29 mouse cellular contexts compared by ENCODE assay signal in the genomic region with DNA sequence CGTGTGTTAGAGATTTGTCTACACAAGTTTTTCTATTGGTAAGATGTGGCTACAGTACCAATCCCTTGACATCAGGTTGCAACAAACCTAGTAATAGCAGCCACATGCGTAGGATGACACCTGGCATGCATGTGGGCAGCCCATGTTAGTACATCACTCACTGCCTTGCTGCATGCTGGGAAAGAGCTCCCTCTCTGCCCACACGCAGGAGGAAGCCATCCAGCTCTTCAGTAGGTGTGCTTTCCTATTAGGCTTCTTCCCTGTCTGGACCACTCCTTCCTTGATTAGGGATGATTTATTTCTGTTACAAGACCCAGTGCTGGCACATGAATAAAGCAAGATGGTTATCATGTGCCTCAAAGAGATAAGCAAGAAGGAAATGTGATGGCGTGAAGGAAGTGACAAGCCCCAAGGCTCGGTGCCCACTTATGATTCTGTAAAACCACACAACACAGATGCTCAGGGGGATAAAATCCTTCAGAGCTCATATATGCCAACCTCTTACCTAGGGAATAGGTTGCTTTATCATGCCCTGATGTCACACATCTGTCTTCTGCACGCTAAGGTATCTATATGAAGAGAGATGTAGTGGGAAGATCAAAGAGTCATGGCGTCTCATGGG.
DNase-seq lines count a peak whose midpoint lies in the region; ATAC-seq lines count a peak whose summit lies in the region.
"Had no signal": no experiment of that assay in that cellular context is flagged by ENCODE, and none has a peak within 500 bp of the region (broad histone marks: within the 10 kb centered on the region; RNA-seq: fewer than 3 reads in every experiment).

No protein-coding gene starts in this region.

- H3K9me3 ChIP-seq in forebrain, embryonic 12.5 days: no peaks in the 10 kb centered on the region
- H3K9me3 ChIP-seq in intestine, embryonic 15.5 days: no peaks in the 10 kb centered on the region
- H3K9me3 ChIP-seq: embryonic facial prominence, embryonic 10.5 days; embryonic facial prominence, embryonic 15.5 days; limb, embryonic 13.5 days; midbrain, embryonic 10.5 days; midbrain, embryonic 15.5 days; neural tube, embryonic 15.5 days had no signal

- no peak overlapping the region for H3K4me3 ChIP-seq in forebrain, embryonic 12.5 days (replicated peaks)
- H3K4me3 ChIP-seq in intestine, embryonic 15.5 days (replicated peaks): no peak overlapping the region
- H3K4me3 ChIP-seq: embryonic facial prominence, embryonic 10.5 days; embryonic facial prominence, embryonic 15.5 days; gastrocnemius, adult 2 months; limb, embryonic 13.5 days; midbrain, embryonic 10.5 days; midbrain, embryonic 15.5 days; neural tube, embryonic 15.5 days had no signal

- H3K4me2 ChIP-seq in forebrain, embryonic 12.5 days: no peak overlapping the region
- H3K4me2 ChIP-seq in intestine, embryonic 15.5 days (replicated peaks): no peak overlapping the region
- H3K4me2 ChIP-seq: embryonic facial prominence, embryonic 15.5 days; limb, embryonic 13.5 days; liver, embryonic 11.5 days; midbrain, embryonic 15.5 days; neural tube, embryonic 15.5 days had no signal

- H3K4me1 ChIP-seq in forebrain, embryonic 12.5 days: 0 out of 2 replicates have a peak, but pooled peaks cover 3% of the 10 kb centered on the region
- H3K4me1 ChIP-seq in intestine, embryonic 15.5 days (replicated peaks): no peaks in the 10 kb centered on the region
- H3K4me1 ChIP-seq: embryonic facial prominence, embryonic 10.5 days; embryonic facial prominence, embryonic 15.5 days; limb, embryonic 13.5 days; neural tube, embryonic 15.5 days had no signal

- DNase-seq in right cerebral cortex, postnatal 25 days: peak; percentile 12
- DNase-seq in right cerebral cortex, postnatal 10 days (ENCODE audit: low spot score in 2 of 2): no peak
- DNase-seq in brain, adult 2 months (ENCODE audit: low read depth, low spot score): peak; percentile 51
- no peak for DNase-seq in layer of hippocampus, postnatal 25 days (ENCODE audit: extremely low spot score in 1 of 2, low spot score in 1 of 2)
- DNase-seq: adrenal gland, postnatal 36 days; cerebellum, adult 2 months; cerebellum, postnatal 14 days; gastrocnemius, adult 2 months; gastrocnemius, postnatal 36 days; heart, postnatal 14 days; kidney, adult 8-10 months; layer of hippocampus, adult 9-11 months; right cerebral cortex, adult 18-20 months; thymus, adult 2 months; thymus, postnatal 36 days had no signal

- WGBS in forebrain, embryonic 12.5 days: 89% methylated on average over 7 of the region's 7 CpGs
- WGBS in intestine, embryonic 15.5 days: 82% methylated on average over 7 of the region's 7 CpGs

- H3K27ac ChIP-seq in forebrain, embryonic 12.5 days: no peak overlapping the region
- H3K27ac ChIP-seq in intestine, embryonic 15.5 days: no peak overlapping the region
- H3K27ac ChIP-seq: embryonic facial prominence, embryonic 10.5 days; embryonic facial prominence, embryonic 15.5 days; gastrocnemius, adult 2 months; hindbrain, postnatal 0 days; kidney, postnatal 0 days; limb, embryonic 13.5 days; midbrain, embryonic 10.5 days; midbrain, embryonic 15.5 days; neural tube, embryonic 15.5 days had no signal

- peak; percentile 90 to 93 for ATAC-seq in hematopoietic stem cell, adult 5-6 weeks (replicated peaks in 1 of 2; ENCODE audit: insufficient read depth in 1 of 2, low FRiP score in 2 of 2, low TSS enrichment in 1 of 2, low read depth in 1 of 2, poor library complexity in 2 of 2, severe bottlenecking in 2 of 2)
- no peak for ATAC-seq in forebrain, embryonic 12.5 days (ENCODE audit: low FRiP score)
- no peak for ATAC-seq in intestine, embryonic 15.5 days
- ATAC-seq: forebrain, embryonic 14.5 days; hindbrain, postnatal 0 days; intestine, embryonic 16.5 days; midbrain, embryonic 15.5 days had no signal

- no peaks in the 10 kb centered on the region for H3K27me3 ChIP-seq in forebrain, embryonic 12.5 days
- H3K27me3 ChIP-seq in intestine, embryonic 15.5 days (replicated peaks): no peaks in the 10 kb centered on the region
- H3K27me3 ChIP-seq: embryonic facial prominence, embryonic 15.5 days; limb, embryonic 13.5 days; midbrain, embryonic 15.5 days; neural tube, embryonic 15.5 days had no signal

- H3K9ac ChIP-seq in forebrain, embryonic 12.5 days: no peak overlapping the region
- no peak overlapping the region for H3K9ac ChIP-seq in intestine, embryonic 15.5 days
- H3K9ac ChIP-seq: embryonic facial prominence, embryonic 15.5 days; limb, embryonic 13.5 days; midbrain, embryonic 15.5 days; neural tube, embryonic 15.5 days had no signal

- H3K36me3 ChIP-seq in forebrain, embryonic 12.5 days (replicated peaks): no peaks in the 10 kb centered on the region
- H3K36me3 ChIP-seq in intestine, embryonic 15.5 days: no peaks in the 10 kb centered on the region
- H3K36me3 ChIP-seq: embryonic facial prominence, embryonic 10.5 days; embryonic facial prominence, embryonic 15.5 days; limb, embryonic 13.5 days; midbrain, embryonic 10.5 days; midbrain, embryonic 15.5 days; neural tube, embryonic 15.5 days had no signal

Comparison
In these comparisons a context has a peak if more than half of its experiments do, and no peak if none do; other contexts are left out.
1. DNase-seq: peak in right cerebral cortex, postnatal 25 days (single experiment) and brain, adult 2 months (single experiment); none in right cerebral cortex, postnatal 10 days (0 of 2) and layer of hippocampus, postnatal 25 days (0 of 2).
2. ATAC-seq: peak in hematopoietic stem cell, adult 5-6 weeks (2 of 2); none in forebrain, embryonic 12.5 days (single experiment) and intestine, embryonic 15.5 days (single experiment).